Mouse (Mus musculus): ENCODE measurements around the gene Rgl1. TPM values are rescaled to one million over a fixed set of nuclear protein-coding genes. Genes with fewer than 3 reads are reported as not detected.

The Rgl1 gene
- polyA plus RNA-seq, 1 experiment, result 3.0 TPM

DNA sequence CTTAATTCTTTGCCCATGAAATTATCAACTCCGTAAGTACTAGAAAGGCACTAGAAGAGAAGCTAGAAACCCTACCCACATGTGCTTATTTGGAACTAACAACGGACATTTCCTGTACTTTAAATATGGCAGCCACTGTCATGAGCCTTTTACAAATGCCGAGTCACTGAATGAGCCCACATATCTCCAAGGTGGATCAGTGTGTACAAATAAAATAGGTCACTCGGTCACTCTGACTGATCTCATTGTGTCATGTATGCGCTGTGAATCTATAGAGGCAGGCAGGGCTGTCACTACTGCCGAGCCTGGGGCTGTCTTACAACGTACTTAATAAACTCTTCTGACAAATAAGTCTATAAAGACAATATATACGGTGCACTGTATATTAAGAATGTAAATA lies 181.2 kb downstream of the Rgl1 start:
- H3K4me3 ChIP-seq (ENCODE audit: low read depth, low read length), result no peak overlapping the region
- no peaks in the 10 kb centered on the region for H3K9me3 ChIP-seq (replicated peaks; ENCODE audit: control insufficient read depth, insufficient read depth, low read length, poor library complexity, severe bottlenecking)
- H3K27me3 ChIP-seq (ENCODE audit: control insufficient read depth, insufficient read depth, low read length, poor library complexity, severe bottlenecking), result no peaks in the 10 kb centered on the region
- H3K36me3 ChIP-seq (ENCODE audit: control insufficient read depth, insufficient read depth, low read length, poor library complexity, severe bottlenecking), result no peaks in the 10 kb centered on the region
- H3K9ac ChIP-seq (ENCODE audit: low read depth, poor library complexity, severe bottlenecking), result no peak overlapping the region
- TF ChIP-seq CTCF (IDR thresholded peaks at IDR 0.05; ENCODE audit: low read depth, low read length), result no peak
- no peak for TF ChIP-seq EP300 (IDR thresholded peaks at IDR 0.05; ENCODE audit: insufficient read depth, low read depth, low read length)
- no peak for TF ChIP-seq POLR2A (IDR thresholded peaks at IDR 0.05; ENCODE audit: insufficient read depth, low read length)
- H3K4me1 ChIP-seq (ENCODE audit: control insufficient read depth, insufficient read depth, low read length), result no peaks in the 10 kb centered on the region
- H3K27ac ChIP-seq (ENCODE audit: insufficient read depth, low read length), result no peak overlapping the region

- no peaks in the 10 kb centered on the region for H3K36me3 ChIP-seq (ENCODE audit: control insufficient read depth, insufficient read depth, low read length, poor library complexity, severe bottlenecking)
- H3K4me3 ChIP-seq (ENCODE audit: low read depth, low read length), result no peak overlapping the region
- H3K4me1 ChIP-seq (ENCODE audit: control insufficient read depth, insufficient read depth, low read length), result peaks cover 2% of the 10 kb centered on the region
- no peak overlapping the region for H3K27ac ChIP-seq (ENCODE audit: insufficient read depth, low read length)
- TF ChIP-seq EP300 (IDR thresholded peaks at IDR 0.05; ENCODE audit: insufficient read depth, low read depth, low read length), result no peak
- no peak for TF ChIP-seq POLR2A (IDR thresholded peaks at IDR 0.05; ENCODE audit: insufficient read depth, low read length)
- no peak for TF ChIP-seq CTCF (IDR thresholded peaks at IDR 0.05; ENCODE audit: low read depth, low read length)
- H3K9me3 ChIP-seq (replicated peaks; ENCODE audit: control insufficient read depth, insufficient read depth, low read length, poor library complexity, severe bottlenecking), result no peaks in the 10 kb centered on the region
- H3K9ac ChIP-seq (ENCODE audit: low read depth, poor library complexity, severe bottlenecking), result no peak overlapping the region
- H3K27me3 ChIP-seq (ENCODE audit: control insufficient read depth, insufficient read depth, low read length, poor library complexity, severe bottlenecking), result no peaks in the 10 kb centered on the region
Measured at GRCm38 (mm10) chr1:152581127-152581905, 184.8 kb downstream of the Rgl1 start.

- TF ChIP-seq POLR2A (IDR thresholded peaks at IDR 0.05; ENCODE audit: insufficient read depth, low read length) (no peak), EP300 (IDR thresholded peaks at IDR 0.05; ENCODE audit: insufficient read depth, low read depth, low read length) (no peak), CTCF (IDR thresholded peaks at IDR 0.05; ENCODE audit: low read depth, low read length) (no peak)
- Histone ChIP-seq H3K4me1 (ENCODE audit: control insufficient read depth, insufficient read depth, low read length) (peaks cover 2% of the 10 kb centered on the region), H3K27ac (ENCODE audit: insufficient read depth, low read length) (no peak overlapping the region), H3K9me3 (replicated peaks; ENCODE audit: control insufficient read depth, insufficient read depth, low read length, poor library complexity, severe bottlenecking) (no peaks in the 10 kb centered on the region), H3K27me3 (ENCODE audit: control insufficient read depth, insufficient read depth, low read length, poor library complexity, severe bottlenecking) (no peaks in the 10 kb centered on the region), H3K4me3 (ENCODE audit: low read depth, low read length) (no peak overlapping the region), H3K36me3 (ENCODE audit: control insufficient read depth, insufficient read depth, low read length, poor library complexity, severe bottlenecking) (no peaks in the 10 kb centered on the region), H3K9ac (ENCODE audit: low read depth, poor library complexity, severe bottlenecking) (no peak overlapping the region)
Measured at GRCm38 (mm10) chr1:152578944-152579343, 187.2 kb downstream of the Rgl1 start.

DNA sequence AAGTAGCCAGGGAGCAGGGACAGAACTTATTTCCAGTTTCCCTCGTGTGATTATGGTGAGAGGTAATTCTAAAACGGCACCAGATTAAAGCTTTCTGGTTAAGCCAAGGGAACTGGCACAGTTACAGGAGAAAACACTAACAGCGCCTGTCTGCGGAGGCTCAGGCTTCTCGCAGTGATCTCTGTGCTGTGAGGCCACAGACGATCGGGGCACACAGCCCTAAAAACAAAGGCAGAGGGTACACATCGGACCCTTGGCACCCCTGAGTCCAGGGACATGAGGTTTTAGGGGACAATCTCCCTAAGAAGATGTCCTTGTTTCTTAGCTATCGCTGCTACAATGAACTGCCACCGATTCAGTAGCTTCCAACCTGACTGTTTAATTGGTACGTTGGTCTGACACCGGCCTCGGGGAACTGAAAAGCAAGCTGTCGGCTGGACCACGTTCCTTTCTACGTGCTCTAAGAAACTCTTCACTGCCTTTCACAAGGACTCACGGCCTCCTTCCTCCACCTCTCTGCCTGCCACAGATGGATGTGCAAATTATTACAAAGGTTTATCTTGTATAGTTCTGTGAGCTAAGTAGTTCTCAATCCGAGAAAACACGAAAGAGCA lies 187.9 kb downstream of the Rgl1 start:
- Histone ChIP-seq H3K9ac (ENCODE audit: low read depth, poor library complexity, severe bottlenecking) (no peak overlapping the region), H3K9me3 (replicated peaks; ENCODE audit: control insufficient read depth, insufficient read depth, low read length, poor library complexity, severe bottlenecking) (no peaks in the 10 kb centered on the region), H3K27me3 (ENCODE audit: control insufficient read depth, insufficient read depth, low read length, poor library complexity, severe bottlenecking) (no peaks in the 10 kb centered on the region), H3K4me1 (ENCODE audit: control insufficient read depth, insufficient read depth, low read length) (peaks cover 4% of the 10 kb centered on the region), H3K4me3 (ENCODE audit: low read depth, low read length) (no peak overlapping the region), H3K27ac (ENCODE audit: insufficient read depth, low read length) (no peak overlapping the region), H3K36me3 (ENCODE audit: control insufficient read depth, insufficient read depth, low read length, poor library complexity, severe bottlenecking) (no peaks in the 10 kb centered on the region)
- TF ChIP-seq CTCF (IDR thresholded peaks at IDR 0.05; ENCODE audit: low read depth, low read length), result no peak

- no peak overlapping the region for H3K9ac ChIP-seq (ENCODE audit: low read depth, poor library complexity, severe bottlenecking)
- H3K27ac ChIP-seq (ENCODE audit: insufficient read depth, low read length), result no peak overlapping the region
- peaks cover 8% of the 10 kb centered on the region for H3K4me1 ChIP-seq (ENCODE audit: control insufficient read depth, insufficient read depth, low read length)
- H3K36me3 ChIP-seq (ENCODE audit: control insufficient read depth, insufficient read depth, low read length, poor library complexity, severe bottlenecking), result no peaks in the 10 kb centered on the region
- no peaks in the 10 kb centered on the region for H3K9me3 ChIP-seq (replicated peaks; ENCODE audit: control insufficient read depth, insufficient read depth, low read length, poor library complexity, severe bottlenecking)
- TF ChIP-seq CTCF (IDR thresholded peaks at IDR 0.05; ENCODE audit: low read depth, low read length) (no peak), EP300 (IDR thresholded peaks at IDR 0.05; ENCODE audit: insufficient read depth, low read depth, low read length) (no peak), POLR2A (IDR thresholded peaks at IDR 0.05; ENCODE audit: insufficient read depth, low read length) (no peak)
- H3K4me3 ChIP-seq (ENCODE audit: low read depth, low read length), result no peak overlapping the region
- H3K27me3 ChIP-seq (ENCODE audit: control insufficient read depth, insufficient read depth, low read length, poor library complexity, severe bottlenecking), result no peaks in the 10 kb centered on the region
Measured at GRCm38 (mm10) chr1:152576614-152577144, 189.5 kb downstream of the Rgl1 start.

DNA sequence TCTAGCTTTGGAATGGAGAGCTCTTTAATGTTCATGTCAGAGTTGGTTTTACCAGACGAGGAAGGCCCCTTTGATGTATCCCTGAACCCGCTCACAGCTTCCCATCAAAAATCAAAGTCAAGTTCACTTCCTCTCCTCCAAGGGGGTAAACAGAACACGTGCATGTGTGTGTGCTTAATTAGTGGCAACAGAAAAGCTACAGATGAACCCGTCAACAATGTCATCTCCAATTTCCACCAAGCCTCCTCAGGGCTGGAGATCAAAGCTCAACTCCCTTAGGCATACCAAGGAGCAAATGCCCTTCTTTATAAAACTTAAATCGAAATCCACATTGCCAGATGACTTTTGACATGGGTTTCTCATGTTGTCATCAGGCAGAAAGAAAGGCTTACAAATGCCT lies 191.1 kb downstream of the Rgl1 start:
- TF ChIP-seq CTCF (IDR thresholded peaks at IDR 0.05; ENCODE audit: low read depth, low read length), result no peak
- no peak for TF ChIP-seq POLR2A (IDR thresholded peaks at IDR 0.05; ENCODE audit: insufficient read depth, low read length)
- TF ChIP-seq EP300 (IDR thresholded peaks at IDR 0.05; ENCODE audit: insufficient read depth, low read depth, low read length), result no peak
- Histone ChIP-seq H3K27ac (ENCODE audit: insufficient read depth, low read length) (no peak overlapping the region), H3K27me3 (ENCODE audit: control insufficient read depth, insufficient read depth, low read length, poor library complexity, severe bottlenecking) (no peaks in the 10 kb centered on the region), H3K4me3 (ENCODE audit: low read depth, low read length) (no peak overlapping the region), H3K4me1 (ENCODE audit: control insufficient read depth, insufficient read depth, low read length) (peaks cover 8% of the 10 kb centered on the region), H3K9me3 (replicated peaks; ENCODE audit: control insufficient read depth, insufficient read depth, low read length, poor library complexity, severe bottlenecking) (no peaks in the 10 kb centered on the region), H3K9ac (ENCODE audit: low read depth, poor library complexity, severe bottlenecking) (no peak overlapping the region), H3K36me3 (ENCODE audit: control insufficient read depth, insufficient read depth, low read length, poor library complexity, severe bottlenecking) (no peaks in the 10 kb centered on the region)
